Mouse (Mus musculus): ENCODE measurements around the gene Wfs1.

- TF ChIP-seq CTCF (IDR thresholded peaks at IDR 0.05; ENCODE audit: insufficient read depth, low read length) (no peak), POLR2A (IDR thresholded peaks at IDR 0.05; ENCODE audit: borderline replicate concordance, extremely low read depth, low read depth, low read length) (no peak)
These were observed 26.8 kb upstream of the Wfs1 start for GRCm38 (mm10) chr5:37015612-37016310.

All from lung, adult 2 months (tissue).